Mouse (Mus musculus) heart, embryonic 14.5 days (tissue): ENCODE data around the gene Rsu1. TPM values are rescaled to one million over a fixed set of nuclear protein-coding genes. Genes with fewer than 3 reads are reported as not detected.

ENCODE experiments used
- ATAC-seq: fragments of 200-750 bp; cut with Nextera tagmentation; 2 replicates; pipeline ENCODE4 v1.8.0; 2017; ENCODE audit warnings: low read depth, moderate TSS enrichment; ENCODE audit not compliant: insufficient number of reproducible peaks, insufficient read depth, low FRiP score
- H3K27ac ChIP-seq, 2 experiments: fragments of 200-500 bp in 1 of 2; fragments of 300-500 bp in 1 of 2; sonication (generic) in 1 of 2; replicated peaks in 1 of 2; 2 replicates each; pipeline ENCODE4 v1.5.1; 2012 to 2014; ENCODE audit warnings: low read depth in 2 of 2, low read length in 2 of 2, control low read depth in 1 of 2, mild to moderate bottlenecking in 1 of 2, mixed read lengths in 1 of 2; ENCODE audit not compliant: control insufficient read depth in 1 of 2, insufficient read depth in 1 of 2
- H3K27me3 ChIP-seq: fragments of 300-500 bp; sonication (generic); 2 replicates; pipeline ENCODE4 v1.6.1; 2014; ENCODE audit warnings: mild to moderate bottlenecking, low read length, control low read depth; ENCODE audit not compliant: control insufficient read depth, insufficient read depth
- H3K36me3 ChIP-seq: fragments of 300-500 bp; sonication (generic); 2 replicates; pipeline ENCODE4 v1.6.1; 2014; ENCODE audit warnings: mild to moderate bottlenecking, control low read depth, low read length, mixed read lengths; ENCODE audit not compliant: control insufficient read depth, insufficient read depth
- H3K4me1 ChIP-seq, 2 experiments: fragments of 200-500 bp in 1 of 2; fragments of 300-500 bp in 1 of 2; sonication (generic) in 1 of 2; 2 replicates each; pipeline ENCODE4 v1.6.1; 2012 to 2014; ENCODE audit warnings: low read length in 2 of 2, control low read depth in 1 of 2, mixed read lengths in 1 of 2; ENCODE audit not compliant: control insufficient read depth in 2 of 2, insufficient read depth in 2 of 2
- H3K4me2 ChIP-seq: fragments of 300-500 bp; sonication (generic); 2 replicates; pipeline ENCODE4 v1.6.1; 2014; ENCODE audit warnings: mild to moderate bottlenecking, low read length
- H3K4me3 ChIP-seq, 2 experiments: fragments of 200-500 bp in 1 of 2; fragments of 300-500 bp in 1 of 2; sonication (generic) in 1 of 2; 2 replicates each; pipeline ENCODE4 v1.5.1; 2012 to 2014; ENCODE audit warnings: low read length in 2 of 2, mild to moderate bottlenecking in 2 of 2, control low read depth in 1 of 2, low read depth in 1 of 2, moderate library complexity in 1 of 2; ENCODE audit not compliant: control insufficient read depth in 1 of 2, insufficient read depth in 1 of 2
- H3K9ac ChIP-seq: fragments of 300-500 bp; sonication (generic); 2 replicates; pipeline ENCODE4 v1.6.1; 2014; ENCODE audit warnings: mild to moderate bottlenecking, low read length
- H3K9me3 ChIP-seq: fragments of 300-500 bp; sonication (generic); 2 replicates; pipeline ENCODE4 v1.6.1; 2016; ENCODE audit warnings: low read length, control low read depth; ENCODE audit not compliant: control insufficient read depth
- WGBS: fragments of 180-500 bp; shearing (Covaris S2); extraction: QIAGEN DNeasy Blood & Tissue Kit; methylation state at CpG from one replicate; pipeline ENCODE4 v1.1.7; 2014; 5-methylcytosine and 5-hydroxymethylcytosine counted together
- polyA plus RNA-seq: library from polyadenylated mRNA; unstranded; fragments of >200 nt; fragmentation: Nextera tagmentation; extraction: Ambion mirVana; gene quantifications from 2 replicates; pipeline ENCODE4 v1.2.1, GENCODE M21; 2014

The Rsu1 gene
- polyA plus RNA-seq, 1 experiment from 2014 or later: 147 TPM

DNA sequence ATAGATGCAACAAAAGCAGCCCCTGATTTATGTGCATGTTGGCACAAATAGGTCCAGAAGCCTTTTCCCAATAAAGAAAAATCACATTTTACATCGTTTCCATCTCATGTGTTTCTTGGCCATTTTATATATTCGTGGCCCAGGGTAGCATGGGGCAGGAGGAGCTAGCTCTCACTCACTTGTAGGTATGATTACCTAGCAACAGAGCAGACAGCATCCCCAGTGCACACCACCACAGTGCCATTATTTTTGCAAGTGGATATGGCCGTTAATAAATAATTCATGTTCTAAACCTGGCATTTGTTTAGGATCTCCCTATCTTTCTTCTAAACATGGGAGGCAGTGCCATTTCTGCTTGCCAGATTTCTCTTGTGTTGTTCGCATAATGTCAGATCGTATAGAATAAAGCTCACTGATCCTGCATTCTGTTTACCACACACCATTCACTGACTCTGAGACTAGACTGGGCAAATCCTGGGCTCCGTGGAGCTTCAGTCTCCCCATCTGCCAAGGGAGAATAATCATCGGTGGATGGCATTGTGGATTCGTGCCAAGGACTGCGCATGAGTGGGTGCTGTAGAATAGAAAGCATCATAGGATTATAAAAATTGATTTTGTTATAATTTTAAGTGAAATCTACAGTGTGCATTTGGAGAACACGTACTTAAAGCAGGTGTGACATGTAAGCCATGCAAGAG is 93.4 kb downstream of the Rsu1 start:
- ATAC-seq: no peak
- Histone ChIP-seq H3K27me3 (no peaks in the 10 kb centered on the region), H3K36me3 (0 out of 2 replicates have a peak, but pooled peaks cover 15% of the 10 kb centered on the region), H3K9me3 (no peaks in the 10 kb centered on the region), H3K4me1 (no peaks in the 10 kb centered on the region), H3K27ac (no peak overlapping the region), H3K4me2 (no peak overlapping the region), H3K4me3 (no peak overlapping the region), H3K9ac (no peak overlapping the region)
- WGBS: 93% methylated on average over 10 of the region's 10 CpGs

DNA sequence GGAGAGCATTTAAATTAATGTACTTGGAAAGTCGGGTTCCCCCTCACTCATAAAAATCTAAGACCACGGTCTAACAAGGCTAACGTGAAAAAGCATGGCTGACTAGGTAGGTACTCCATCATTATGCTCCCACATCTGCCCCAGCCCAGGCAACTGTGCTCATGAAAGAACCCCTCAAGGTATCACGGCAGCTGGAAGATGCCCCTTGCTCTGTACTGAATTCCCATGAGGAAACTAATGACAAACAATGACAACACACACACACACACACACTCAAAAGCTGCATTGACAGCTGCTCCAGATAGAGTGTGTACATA is 95.0 kb downstream of the Rsu1 start:
- 91% methylated on average over 4 of the region's 4 CpGs for WGBS
- no peaks in the 10 kb centered on the region for H3K27me3 ChIP-seq
- no peak overlapping the region for H3K27ac ChIP-seq
- no peak overlapping the region for H3K9ac ChIP-seq
- no peak overlapping the region for H3K4me2 ChIP-seq
- 0 out of 2 replicates have a peak, but pooled peaks cover 15% of the 10 kb centered on the region for H3K36me3 ChIP-seq
- no peak overlapping the region for H3K4me3 ChIP-seq
- H3K9me3 ChIP-seq: no peaks in the 10 kb centered on the region
- H3K4me1 ChIP-seq: no peaks in the 10 kb centered on the region
- ATAC-seq: no peak

DNA sequence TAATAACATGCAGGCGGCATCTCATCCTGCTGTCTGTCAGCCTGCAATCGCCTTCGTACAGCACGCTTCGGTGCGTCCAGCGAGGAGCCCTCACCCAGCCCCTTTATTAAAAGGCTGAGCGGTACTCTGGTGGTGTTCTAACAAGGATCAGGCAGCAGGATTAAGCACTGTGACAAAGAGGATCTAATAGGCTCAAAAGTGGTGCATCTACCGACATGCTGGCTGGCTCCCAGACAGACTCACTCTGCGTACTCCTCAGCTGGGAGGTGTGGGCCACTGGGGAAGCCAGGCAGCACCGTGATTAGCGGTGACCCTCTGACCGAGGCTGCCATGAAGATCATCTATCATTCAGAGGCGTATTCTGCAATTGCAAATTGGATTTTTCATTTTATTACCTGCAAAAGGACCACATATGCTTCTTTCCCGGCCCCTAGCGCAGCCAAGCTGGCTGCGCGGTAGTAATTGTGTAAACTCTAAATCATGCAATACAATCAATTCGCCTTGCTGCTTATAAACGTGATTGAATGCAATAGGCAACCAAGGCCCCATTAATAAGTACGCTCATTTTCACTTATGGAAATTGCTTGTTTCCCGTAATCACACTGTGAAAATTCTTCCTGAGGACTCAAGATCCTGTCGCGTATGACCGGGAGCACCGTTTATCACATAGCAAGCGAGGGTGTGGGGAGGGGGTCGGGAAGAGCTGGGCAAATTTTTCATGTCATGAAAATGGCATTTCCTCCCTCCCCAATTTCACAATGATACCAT is 95.5 kb downstream of the Rsu1 start:
- H3K36me3 ChIP-seq: 0 out of 2 replicates have a peak, but pooled peaks cover 15% of the 10 kb centered on the region
- no peaks in the 10 kb centered on the region for H3K4me1 ChIP-seq
- H3K4me2 ChIP-seq: no peak overlapping the region
- no peaks in the 10 kb centered on the region for H3K9me3 ChIP-seq
- ATAC-seq: no peak
- no peak overlapping the region for H3K27ac ChIP-seq
- no peak overlapping the region for H3K4me3 ChIP-seq
- no peak overlapping the region for H3K9ac ChIP-seq
- 81% methylated on average over 28 of the region's 28 CpGs for WGBS
- no peaks in the 10 kb centered on the region for H3K27me3 ChIP-seq

DNA sequence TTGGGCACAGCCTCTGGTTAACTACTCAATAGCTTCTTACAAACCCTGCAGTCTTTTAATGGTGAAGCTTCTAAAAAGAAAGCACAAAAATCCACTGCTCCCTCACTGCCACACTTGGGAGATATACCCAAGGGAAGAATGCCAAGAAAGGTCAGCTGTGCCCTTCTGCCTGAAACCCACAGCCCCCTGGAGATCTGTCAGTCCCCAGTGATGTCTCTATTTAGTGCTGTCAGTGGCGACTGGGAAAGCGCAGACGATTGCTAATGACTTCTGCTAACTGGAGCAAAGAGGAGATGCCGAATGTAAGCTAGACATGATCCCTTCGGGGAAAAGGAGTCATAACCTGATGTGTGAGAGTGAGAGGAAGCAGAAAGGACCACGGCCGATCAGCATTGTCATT is 96.8 kb downstream of the Rsu1 start:
- Histone ChIP-seq H3K4me1 (no peaks in the 10 kb centered on the region), H3K27ac (no peak overlapping the region), H3K9me3 (no peaks in the 10 kb centered on the region), H3K36me3 (0 out of 2 replicates have a peak, but pooled peaks cover 15% of the 10 kb centered on the region), H3K9ac (no peak overlapping the region), H3K4me3 (no peak overlapping the region), H3K27me3 (no peaks in the 10 kb centered on the region), H3K4me2 (no peak overlapping the region)
- 83% methylated on average over 7 of the region's 7 CpGs for WGBS
- ATAC-seq: no peak

DNA sequence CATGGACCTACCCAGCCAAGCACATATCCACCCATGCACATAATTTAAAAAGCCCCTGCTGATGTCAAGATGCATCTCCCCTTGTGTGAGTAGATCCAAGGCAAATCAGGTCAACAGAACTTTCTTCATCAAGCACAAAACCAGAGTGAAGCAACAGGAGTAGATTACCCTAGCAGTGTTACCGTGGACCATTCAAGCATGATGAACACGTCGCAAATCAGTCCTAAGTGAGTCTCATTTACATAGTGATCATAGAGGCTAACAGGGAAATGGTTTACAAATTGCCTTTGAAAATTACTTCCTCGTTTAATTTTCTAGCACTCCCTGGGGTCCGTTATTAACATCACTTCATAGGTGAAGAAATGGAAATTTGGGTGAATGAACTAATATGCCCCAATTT is 100.6 kb downstream of the Rsu1 start:
- H3K27ac ChIP-seq: no peak overlapping the region
- no peaks in the 10 kb centered on the region for H3K27me3 ChIP-seq
- no peak for ATAC-seq
- no peak overlapping the region for H3K4me3 ChIP-seq
- WGBS: 92% methylated on average over 5 of the region's 5 CpGs
- no peaks in the 10 kb centered on the region for H3K4me1 ChIP-seq
- peaks cover 16% of the 10 kb centered on the region; the same call in 1 of the 2 replicates for H3K36me3 ChIP-seq
- H3K4me2 ChIP-seq: no peak overlapping the region
- H3K9me3 ChIP-seq: no peaks in the 10 kb centered on the region
- no peak overlapping the region for H3K9ac ChIP-seq

DNA sequence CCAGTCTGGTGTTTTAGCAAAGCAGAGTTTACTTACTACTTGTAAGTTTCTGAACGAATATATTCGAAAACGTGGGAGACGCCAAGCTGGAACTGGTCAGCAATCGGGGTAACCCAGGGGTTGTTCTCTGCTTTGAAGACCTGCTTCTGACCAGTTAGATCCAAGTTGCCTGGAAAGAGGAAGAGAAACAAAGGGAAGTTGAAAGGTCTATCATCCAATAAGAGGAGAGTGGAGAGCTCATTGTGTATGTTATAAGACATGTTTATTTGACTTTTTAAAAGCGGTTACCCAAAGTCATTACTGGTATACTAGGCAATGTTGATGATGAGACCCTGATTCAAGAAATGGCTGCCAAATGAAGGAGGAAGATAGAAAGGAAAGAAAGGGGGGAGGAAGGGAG is 101.3 kb downstream of the Rsu1 start:
- Histone ChIP-seq H3K27ac (no peak overlapping the region), H3K4me2 (no peak overlapping the region), H3K36me3 (peaks cover 11% of the 10 kb centered on the region; the same call in 1 of the 2 replicates), H3K4me1 (no peaks in the 10 kb centered on the region), H3K9me3 (no peaks in the 10 kb centered on the region), H3K4me3 (no peak overlapping the region), H3K27me3 (no peaks in the 10 kb centered on the region), H3K9ac (no peak overlapping the region)
- ATAC-seq: no peak
- WGBS: 92% methylated on average over 6 of the region's 6 CpGs

DNA sequence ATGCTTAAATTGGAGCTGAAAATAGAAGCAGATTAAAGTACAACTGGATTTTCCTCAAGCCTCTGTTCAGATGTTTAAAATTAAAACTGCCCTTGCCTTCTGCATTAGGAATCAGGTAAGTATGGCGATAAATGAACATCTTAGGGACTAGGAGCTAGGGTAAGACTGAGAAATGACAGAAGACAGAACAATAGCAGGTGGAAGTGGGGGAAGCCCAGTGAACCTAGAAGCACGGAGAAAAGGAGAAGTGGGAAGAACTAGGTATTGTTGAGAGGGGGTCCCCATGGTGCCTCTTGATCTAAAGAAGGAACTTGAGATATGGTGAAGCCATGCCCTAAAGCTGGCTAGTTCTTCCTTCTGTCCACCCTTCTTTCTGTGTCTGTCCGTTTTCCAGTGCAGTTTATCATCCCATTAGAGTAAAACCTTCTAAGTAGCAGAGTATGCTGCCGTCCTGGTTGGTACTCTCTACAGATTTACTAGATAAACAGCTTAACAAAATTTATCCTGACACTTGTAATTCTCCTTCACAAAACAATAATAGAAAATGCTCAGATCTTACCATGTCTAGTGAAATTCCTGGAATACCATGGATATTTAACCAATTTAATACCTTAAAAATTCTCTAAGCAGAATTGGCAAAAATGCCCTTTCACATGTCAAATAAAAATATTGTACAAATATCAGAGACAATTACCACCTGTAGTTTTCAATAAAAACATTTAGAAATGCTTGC is 101.9 kb downstream of the Rsu1 start:
- WGBS: 78% methylated on average over 4 of the region's 4 CpGs

More for the DNA sequence above, 101.9 kb downstream of the Rsu1 start:
- ATAC-seq: no peak
- Histone ChIP-seq H3K4me3 (no peak overlapping the region), H3K9ac (no peak overlapping the region), H3K9me3 (no peaks in the 10 kb centered on the region), H3K4me1 (no peaks in the 10 kb centered on the region), H3K36me3 (peaks cover 7% of the 10 kb centered on the region; the same call in 1 of the 2 replicates), H3K27me3 (no peaks in the 10 kb centered on the region), H3K27ac (no peak overlapping the region), H3K4me2 (no peak overlapping the region)
